Mouse (Mus musculus) kidney, adult 11 months (tissue): ENCODE measurements around the gene Cmtm1.
"Not testable (repeated sequence)": the region's sequence is repeated elsewhere in the genome, so short reads cannot be mapped to it uniquely, and the experiment has no call there.

Experiments
- DNase-seq: peaks from one replicate; pipeline ENCODE4 v3.0.0; 2022

Cmtm1 gene

DNA sequence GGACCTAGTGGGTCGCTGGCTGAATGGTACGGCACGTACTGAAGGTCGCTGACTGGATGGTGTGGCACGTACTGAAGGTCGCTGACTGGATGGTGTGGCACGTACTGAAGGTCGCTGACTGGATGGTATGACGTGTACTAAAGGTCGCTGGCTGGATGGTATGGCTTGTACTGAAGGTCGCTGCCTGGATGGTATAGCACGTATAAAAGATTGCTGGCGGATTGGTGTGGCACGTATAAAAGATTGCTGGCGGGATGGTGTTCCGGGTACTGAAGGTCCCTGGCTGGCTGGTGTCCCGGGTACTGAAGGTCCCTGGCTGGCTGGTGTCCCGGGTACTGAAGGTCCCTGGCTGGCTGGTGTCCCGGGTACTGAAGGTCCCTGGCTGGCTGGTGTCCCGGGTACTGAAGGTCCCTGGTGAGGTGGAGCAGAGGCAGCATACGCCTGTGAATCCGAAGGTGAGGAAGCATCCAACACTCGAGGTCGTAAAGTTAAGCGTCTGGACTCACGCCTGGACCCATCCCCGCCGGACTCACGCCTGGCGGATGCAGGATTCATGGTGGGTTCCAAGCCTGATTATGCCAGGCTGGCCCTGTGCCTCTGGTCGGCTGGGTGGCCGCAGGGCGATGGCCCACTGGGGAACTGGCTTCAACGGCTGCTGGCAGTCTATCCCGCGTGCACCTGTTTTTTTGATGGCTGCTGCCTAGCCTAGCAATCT is at the start of gene Cmtm1, which contains the start of gene Gm45711:
TSS of gene Cmtm1 (minus strand) at position 705 of the 715 bp plus-strand sequence.
TSS of gene Gm45711 (minus strand) at position 641 of the 715 bp plus-strand sequence.
- DNase-seq = peak; percentile 12

DNA sequence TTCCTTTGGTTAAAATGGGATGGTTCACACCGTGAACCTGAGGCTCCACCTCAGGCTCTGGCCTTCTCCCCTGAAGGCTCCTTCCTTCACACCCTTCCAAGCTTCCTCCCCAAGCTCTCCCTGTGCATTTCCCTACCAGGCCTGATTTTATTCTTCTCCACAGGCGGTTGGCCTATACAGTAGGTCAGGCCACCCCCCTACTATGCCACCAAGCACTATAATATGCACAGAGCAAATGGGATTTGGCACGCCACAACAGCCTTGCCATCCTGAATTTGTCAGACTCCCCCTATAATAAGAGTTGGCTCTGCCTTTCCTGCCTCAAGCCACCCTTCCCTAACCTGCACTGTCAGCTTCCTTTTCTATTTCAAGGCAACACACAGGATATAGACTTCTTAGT is 48.7 kb upstream of the Cmtm1 start:
- DNase-seq = no peak

DNA sequence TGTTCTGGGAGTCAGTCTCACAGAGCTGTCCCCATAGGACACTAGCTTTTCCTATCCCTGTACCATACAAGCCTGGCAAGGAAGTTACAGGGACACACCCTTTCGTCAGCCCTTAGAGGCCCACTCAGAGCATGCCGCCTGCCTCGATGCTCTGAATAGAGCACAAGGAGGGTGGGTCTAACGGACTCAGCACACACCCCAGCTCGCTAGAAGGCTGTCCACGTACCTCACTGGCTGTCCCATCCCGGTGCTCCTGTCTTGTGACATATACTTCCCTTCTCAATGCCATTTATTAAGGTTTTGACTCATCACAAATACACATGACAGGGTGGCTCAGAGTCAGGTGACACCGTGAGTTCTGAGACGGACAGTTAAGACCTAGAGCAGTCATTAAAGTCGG is 44.6 kb upstream of the Cmtm1 start:
- no peak for DNase-seq

DNA sequence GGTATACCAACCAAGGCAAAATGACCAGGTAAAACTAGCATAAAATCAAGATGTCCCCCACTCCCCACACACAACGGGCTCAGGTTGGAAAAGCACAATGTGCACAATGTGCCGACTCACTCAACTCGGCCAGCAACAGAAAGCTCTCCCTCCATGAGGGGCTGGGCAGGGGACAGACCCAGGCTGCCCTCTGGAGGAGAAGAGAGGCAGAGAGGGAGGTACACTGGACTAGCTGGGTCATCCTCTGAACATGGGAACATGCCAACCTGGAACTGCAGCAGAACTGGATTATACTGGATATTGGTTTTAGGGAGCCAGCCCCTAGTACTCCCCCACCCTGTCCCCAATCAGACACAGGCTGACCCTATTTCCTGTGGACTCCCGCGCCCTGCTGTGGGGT is 43.2 kb upstream of the Cmtm1 start:
- DNase-seq = no peak

DNA sequence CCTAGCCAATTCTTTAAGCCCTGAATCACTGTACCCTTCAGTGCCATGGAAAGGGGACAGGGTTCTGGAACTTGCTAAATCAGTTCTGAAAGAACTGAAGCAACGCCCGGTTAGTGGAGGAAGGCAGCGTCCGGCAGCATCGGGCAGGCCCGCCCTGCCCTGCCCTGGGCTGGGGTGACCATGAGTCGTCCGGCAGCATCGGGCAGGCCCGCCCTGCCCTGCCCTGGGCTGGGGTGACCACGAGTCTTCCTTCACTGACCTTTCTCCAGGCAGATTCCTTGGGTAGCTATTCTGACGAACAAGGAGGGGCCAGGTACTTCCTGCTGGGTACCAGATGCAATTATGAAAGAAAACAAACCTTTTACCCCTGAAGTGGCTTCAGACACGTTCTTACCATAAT is 40.1 kb upstream of the Cmtm1 start:
- no peak for DNase-seq

DNA sequence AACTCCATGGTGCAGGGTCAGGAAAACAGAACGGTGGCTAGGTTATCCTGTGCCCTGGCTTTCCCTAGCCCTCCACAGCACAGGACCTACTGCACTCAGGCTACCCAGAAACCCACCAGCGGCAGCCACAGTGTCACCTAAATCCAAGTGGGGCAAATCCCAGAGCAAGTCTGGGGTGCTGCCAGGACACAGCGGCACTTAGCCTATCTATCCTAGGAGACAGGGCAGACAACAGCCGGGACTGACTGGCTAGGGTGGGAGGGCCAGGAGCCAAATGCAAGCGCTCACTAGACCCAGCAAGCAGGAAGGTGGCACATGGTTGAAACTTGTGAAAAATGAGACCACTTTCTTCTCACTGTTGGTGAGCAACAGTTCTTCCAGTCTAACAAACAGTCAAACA is 39.0 kb upstream of the Cmtm1 start:
- no peak for DNase-seq

DNA sequence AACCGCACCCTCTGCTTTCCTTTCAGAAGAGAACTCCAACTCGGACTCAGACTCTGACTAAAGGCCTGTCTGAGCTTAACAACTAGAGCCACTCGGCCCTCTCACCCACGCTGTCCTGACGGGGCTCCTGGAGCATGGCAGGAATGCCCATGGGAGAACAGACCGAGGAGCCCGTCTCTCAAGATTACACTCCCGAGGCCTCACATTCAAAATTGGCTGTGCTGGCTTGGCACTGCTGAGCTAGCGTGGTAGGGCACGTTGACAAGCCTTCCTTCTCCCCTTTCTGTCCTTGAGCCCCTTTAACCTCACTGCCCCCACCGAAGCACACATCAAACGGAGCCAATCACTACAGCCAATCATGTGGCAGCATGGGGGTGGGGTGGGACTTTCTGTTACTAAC is 36.8 kb upstream of the Cmtm1 start:
- DNase-seq = no peak

DNA sequence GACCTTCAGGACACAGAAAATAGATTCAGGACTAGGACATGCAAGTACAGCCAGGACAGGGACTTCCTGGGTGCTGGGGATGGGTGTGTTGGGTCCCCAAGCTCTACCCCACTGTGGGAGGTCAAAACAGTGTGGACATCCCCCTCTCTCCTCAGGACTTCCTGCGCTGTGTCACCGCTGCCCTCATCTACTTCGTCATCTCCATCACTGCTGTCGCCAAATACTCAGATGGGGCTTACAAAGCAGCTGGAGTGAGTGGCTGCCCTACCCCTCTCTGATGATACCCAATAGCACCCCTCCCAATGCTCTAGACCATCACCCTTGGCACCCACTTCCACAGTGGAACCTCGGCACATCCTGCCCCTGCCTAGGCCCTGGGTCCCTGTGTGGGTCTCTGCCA is 34.7 kb upstream of the Cmtm1 start:
- DNase-seq = no peak

DNA sequence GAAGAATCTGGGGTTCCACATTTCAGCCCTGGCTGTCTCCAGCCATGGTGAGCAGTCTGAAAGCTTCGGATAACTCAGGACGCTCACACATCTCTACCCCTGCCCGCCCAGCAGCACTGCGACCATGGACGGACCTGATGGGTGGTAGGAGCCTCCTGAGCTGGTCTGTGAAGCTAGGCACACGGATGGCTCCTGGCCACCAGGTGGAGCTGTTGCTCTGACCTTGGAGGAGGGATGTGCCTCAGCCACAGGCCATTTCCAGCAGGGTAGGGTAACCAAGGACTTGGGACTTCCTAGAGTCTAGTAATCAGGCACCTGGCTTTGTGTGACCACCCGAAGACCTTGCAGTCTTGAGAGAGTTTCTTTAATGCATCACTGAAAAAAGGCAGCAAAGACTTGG is 34.0 kb upstream of the Cmtm1 start:
- DNase-seq = peak; percentile 78

DNA sequence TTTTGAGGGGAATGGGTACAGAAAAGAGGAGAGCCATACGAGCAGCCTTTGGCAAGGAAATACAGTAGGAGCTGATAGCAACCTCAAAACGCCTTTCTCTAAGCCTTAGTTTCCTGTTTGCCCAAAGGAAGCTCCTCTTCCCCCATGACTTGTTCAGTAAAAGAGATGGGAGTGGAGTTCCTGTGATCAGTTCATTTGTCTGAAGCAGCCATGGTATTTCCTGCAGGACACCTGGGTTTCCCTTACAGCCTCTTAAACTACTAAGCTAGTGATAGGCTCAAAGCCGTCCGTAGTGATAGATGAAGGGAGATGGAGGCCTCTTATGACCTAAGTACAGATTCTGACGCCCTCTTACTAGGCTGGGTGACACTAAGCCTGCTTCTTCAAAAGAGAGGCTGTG is 32.5 kb upstream of the Cmtm1 start:
- no peak for DNase-seq

DNA sequence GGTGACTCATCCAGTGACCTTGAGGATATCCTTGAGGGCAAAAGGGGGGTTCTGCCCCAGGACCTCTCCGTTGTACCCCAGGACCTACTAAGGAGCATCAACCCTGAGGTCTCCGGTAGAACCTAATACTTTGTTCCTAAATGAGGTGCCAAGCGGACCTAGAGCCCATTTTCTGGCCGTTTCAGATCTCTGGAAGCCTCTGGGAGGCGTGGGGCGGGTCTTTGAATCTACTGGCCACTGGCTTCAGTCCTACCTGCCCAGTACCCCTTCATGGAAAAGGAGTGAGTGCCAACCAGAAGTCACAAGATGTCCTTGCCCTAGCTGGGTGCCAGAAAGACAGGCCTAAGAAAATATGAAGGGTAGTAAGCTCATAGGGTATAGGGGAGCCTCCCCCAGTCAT is 31.7 kb upstream of the Cmtm1 start:
- DNase-seq = no peak

DNA sequence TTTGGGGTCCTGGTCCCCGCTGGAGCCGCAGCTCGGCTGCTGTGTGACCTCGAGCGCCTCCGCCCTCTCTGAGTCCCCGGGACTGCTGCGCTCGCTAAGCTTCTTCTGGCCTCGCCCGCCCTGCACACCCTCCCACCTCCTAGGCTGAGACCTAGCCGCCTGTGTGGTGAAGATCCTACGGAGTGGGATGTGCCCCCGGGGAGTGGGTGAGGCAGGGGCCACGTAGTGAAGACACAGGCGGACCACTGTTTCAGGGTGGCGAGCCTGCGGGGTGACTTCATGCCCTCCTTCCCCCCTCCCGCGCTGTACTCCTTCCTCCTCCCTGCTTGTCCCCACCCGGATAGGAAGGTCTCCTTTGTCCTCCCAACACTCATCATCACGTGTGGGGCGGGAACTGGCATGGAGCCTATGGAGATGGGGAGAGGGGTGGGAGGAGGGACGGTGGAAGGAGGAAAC is 31.2 kb upstream of the Cmtm1 start:
- peak; percentile 42 for DNase-seq

DNA sequence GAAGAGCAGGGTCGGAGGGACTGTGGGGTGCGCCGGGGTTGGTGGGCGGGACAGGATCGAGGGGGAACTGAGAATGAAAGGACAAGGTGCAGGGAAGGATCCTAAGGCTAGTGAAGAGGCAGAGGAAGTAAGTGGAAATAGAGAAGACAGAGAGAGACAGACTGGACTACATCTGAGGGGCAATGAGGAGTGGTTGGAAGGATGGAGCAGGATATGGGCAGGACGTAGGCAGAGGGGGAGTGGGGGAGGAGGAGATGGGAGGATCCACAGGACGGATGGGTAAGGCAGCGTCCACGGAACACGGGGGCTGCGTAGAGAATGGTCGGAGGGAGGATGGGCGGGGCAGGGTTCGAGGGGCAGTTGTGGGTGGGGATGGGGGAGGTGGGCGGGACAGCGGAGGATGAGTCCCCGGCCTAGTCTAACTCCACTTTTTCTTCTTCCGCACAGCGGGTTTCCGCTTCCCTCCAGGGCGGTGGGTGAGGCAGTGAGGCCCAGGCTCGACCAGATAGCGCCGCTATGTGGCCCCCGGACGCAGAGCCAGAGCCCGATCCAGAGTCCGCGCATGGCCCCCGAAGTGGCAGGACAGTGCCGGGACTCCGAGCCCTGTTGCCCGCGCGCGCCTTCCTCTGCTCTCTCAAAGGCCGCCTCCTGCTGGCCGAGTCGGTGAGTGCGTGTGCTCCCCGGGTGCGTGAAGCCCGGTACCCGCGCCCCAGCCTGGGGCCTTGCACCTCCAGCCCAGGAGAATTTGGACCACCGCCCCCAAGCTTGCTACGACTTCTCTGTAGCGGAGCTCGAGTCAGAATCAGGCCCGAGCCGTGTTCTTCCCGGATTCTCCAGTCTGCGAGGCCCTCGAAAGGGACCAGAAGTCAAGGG is 30.5 kb upstream of the Cmtm1 start:
- DNase-seq = peak; percentile 59

DNA sequence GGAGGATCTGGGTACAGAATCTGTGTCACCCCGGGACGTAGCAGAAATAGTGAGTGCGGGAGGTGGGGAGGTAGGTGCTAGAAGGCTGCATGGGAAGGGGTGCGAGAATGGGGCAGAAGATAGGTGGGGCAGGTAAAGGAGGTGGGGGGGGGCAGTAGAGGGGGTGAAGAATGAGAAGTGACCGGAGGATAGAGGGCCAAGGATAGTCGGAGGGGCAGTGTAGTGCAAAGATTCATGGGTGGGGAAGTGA is 30.0 kb upstream of the Cmtm1 start:
- no peak for DNase-seq

DNA sequence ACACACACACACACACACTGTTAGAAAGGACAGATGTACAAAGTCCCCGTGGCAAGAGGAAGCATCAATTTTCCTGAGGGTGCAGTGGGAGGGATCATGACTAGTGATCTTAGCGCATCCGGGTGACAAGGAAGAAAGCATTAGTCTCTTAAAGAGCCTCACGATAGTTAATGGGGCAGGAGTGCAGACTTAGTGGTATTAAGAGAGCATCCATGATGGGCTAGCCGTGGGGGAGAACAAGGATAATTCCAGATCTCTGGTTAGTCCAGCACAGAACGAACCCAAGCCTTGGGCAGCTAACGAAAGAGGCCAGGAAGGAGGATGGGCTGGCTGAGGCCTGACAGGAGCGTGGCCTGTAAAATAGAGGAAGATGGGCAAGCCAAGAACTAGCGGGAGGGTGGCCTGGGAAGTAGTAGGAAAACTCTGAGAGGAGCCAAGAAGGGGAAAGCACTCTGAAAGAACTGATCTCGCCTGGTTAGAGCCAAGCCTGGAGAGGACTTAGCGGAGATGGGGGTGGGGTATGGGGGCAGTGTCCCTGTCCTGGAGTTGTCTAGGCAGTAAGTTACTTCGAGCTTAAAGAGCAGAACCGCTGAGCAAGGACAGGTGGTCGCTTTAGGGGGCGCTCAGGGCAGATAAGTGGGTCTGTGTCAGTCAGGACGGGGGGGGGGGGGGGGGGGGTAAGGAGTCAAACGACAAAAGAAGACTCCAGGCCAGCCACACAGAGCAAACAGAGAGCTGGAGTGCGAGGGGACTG is 29.5 kb upstream of the Cmtm1 start, which contains the start of gene Cmtm3:
TSS of gene Cmtm3 (plus strand) at position 182 of the 754 bp plus-strand sequence.
- DNase-seq = peak; percentile 19

DNA sequence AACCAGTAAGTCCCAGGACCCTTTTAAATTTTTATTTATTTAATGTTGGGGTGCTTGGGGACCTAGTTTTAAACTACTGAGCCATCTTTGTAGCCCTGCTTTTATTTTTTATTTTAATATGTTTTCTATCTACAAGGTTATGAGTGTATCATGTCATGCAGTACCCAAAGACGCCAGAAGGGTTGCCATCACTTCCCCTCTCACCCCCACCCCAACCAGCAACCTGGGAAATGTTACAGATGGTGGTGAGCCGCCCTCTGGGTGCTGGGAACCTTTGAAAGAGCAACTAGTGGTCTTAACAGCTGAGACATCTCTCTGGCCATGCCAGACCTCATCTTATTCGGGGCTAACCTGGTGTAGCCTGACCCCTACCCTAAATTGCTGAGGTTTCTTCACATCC is 27.9 kb upstream of the Cmtm1 start:
- no peak for DNase-seq

DNA sequence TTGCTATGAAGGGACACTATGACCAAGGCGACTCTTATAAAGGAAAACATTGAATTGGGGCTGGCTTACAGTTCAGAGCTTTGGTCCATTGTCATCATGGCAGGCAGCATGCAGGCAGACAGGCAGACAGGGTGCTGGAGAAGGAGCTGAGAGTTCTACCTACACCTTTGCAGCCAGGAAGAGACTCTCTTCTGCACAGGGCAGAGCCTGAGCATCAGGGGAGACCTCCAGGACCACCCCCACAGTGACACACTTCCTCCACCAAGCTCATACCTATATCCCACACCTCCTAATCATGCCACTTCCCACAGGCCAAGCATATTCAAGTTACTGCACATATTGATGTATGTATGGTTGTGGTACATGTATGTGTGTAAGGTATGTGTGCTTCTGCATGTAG is 26.9 kb upstream of the Cmtm1 start:
- no peak for DNase-seq

DNA sequence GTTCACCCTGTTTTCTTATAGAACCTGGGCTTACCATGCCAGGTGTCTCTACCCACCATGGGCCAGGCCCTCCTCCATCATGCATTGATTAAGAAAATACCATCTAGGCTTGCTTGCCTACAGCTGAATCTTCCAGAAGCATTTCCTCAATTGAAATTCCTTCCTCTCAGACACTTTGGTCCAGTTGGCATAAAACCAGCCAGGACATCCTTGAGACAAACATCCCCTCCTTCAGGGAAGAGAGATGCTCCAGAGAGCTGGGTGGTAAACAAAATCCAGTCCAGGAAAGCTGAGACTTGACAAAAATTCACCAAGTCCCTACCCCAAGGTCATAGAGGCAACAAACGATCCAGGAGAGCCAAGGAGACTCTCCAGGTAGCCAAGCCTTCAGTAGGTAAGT is 24.3 kb upstream of the Cmtm1 start:
- no peak for DNase-seq

DNA sequence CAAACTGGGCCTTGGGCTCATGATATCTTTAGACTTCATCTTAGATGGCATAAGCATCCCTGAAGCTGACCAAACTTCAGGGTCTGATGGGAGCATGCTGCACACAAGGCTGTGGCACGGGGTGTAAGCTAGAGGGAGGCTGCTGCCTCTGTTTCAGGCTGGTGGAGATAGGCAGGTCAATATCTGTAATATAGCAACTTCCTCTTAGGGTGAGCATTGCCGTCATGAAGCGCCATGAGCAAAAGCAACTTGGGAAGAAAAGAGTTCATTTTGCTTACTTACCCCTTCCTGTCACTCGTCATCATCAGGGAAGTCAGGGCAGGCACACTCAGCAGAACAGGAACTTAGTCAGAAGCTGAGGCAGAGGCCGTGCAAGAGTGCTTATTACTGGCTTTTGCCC is 23.8 kb upstream of the Cmtm1 start:
- DNase-seq = no peak

DNA sequence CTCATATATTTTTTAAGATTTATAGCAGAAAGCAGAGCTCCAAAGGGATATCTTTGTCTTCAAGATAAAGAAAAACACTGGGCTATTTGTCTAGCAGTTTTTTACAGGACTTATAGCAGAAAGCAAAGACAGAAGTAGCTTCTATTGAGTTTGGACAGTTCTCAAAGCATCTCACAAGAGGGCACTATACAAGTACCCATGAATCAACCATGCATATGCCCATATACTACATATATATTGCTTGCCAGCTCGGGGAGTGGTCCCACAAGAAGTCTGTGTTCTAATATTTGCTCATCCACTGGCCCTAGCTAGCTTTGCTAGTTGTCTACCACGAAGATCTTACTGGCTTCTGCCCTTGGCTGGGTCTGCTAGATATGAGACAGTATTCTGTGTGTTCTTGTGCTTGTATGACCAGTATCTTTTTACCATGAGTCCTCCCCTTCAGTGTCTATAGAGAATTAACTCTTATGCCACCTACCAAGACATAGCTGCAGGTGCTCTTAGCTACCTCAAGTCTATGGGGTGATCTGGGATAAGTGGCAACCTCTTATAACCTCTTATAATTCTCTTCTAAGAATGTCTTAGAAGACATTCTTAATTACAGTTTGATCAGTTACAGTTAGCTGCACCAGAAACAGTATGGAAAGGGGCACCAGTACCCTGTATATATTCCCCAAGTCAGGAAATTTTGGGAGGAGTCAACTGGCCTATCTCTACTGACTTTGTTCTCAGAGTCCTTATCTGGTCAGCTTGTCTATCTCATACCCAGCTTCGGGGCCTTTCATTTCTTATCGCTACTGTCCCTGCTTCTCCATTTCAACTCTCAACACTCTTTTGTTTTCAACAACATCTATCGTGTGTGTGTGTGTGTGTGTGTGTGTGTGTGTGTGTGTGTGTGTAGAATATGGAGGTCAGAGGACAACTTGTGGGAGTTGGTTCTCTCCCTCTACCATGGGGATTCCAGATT is 23.0 kb upstream of the Cmtm1 start:
- DNase-seq = no peak

DNA sequence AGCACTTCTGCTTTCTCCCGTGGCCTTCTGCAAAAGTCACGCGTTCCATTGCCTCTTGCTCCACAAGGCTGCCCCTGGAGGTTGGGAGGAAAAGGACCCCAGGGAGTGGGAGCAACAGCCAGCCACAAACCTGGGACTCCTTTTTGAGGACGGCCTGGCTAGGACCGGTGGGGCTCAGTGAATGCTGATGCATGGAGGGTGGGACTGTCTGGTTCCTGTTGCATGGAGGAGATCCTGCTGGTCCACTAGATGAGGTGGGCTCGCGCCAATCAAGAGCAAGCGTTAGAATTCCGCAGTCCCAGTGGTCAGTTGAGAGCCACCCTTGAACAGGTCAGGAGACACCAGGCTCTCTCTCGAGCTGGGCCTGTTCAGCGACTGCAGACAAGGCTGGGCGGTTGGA is 12.0 kb upstream of the Cmtm1 start, which contains the start of gene Cmtm2b:
TSS of gene Cmtm2b (plus strand) at position 301 of the 400 bp plus-strand sequence.
- DNase-seq = not testable (repeated sequence)

DNA sequence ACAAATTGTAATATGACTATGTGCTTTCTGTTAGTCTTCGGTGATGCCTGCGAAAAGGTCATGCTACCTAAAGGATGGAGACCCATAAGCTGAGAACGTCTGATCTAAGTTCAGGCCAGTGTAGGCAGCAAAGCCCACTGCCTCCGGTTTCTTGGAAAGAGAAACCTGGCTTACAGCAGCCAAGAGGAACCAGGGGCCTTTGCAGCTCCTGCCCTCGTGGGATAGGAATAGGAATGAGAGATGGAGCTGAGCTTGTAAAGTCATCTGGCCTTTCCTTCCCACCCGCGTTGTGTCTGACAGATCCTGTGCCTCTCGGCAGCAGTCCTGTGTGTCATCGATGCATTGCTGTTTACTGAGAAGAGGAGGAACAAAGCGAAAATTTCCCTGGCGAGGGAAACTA is 11.3 kb upstream of the Cmtm1 start, which contains the start of gene Gm11020:
TSS of gene Gm11020 (plus strand) at position 301 of the 400 bp plus-strand sequence.
- DNase-seq = not testable (repeated sequence)
